Mouse (Mus musculus): ENCODE measurements around the gene Cerkl.

Cerkl gene

DNA sequence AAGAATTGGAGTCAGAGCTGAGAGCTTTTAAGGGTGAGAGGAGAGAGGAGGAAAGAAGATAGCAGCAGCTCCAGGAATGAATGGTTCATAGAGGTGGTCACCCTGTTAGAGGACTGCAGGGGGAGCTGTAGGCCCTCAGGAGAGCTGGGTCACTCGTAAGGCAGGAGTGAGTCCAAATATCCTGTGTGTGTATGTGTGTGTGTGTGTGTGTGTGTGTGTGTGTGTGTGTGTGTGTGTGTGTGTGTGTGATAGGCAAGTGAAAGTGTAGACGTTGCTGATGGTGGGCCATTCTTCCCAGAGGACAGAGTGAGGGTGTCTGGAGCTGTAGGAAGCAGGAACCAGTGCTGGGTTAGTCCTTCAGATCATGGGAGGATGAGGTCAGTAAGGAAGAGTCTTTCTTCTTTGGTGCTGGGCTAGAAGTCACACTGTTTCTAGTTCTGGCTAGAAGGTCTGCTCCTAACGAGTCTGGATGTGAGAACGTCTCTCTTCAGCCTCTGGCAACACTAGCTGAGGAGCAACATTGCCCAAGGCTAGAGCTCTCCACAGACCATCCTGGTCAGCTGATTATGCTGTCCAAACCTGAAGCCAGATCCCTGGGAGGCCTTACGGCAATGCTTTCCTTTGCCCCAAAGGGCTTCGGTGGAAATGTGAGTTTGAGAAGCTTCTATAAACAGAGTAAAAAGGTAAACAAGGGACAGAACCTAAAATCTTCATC is 83.9 kb downstream of the Cerkl start:
- DNase-seq (ENCODE audit: low spot score): no peak

DNA sequence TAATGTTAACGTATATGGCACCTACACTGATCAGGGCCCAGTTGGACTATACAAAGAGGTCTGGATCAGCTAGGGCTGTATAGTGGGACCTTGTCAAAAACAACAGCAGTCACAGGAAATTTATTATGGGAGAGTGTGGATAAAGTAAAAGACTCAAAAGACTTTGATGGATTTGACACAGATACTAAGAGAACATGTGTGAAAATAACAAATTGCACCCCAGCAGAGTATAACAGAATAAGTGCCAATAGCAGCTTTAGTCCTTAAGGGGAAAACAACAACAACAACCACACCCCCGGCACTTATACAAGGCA is 84.5 kb downstream of the Cerkl start:
- no peak for DNase-seq (ENCODE audit: low spot score)

DNA sequence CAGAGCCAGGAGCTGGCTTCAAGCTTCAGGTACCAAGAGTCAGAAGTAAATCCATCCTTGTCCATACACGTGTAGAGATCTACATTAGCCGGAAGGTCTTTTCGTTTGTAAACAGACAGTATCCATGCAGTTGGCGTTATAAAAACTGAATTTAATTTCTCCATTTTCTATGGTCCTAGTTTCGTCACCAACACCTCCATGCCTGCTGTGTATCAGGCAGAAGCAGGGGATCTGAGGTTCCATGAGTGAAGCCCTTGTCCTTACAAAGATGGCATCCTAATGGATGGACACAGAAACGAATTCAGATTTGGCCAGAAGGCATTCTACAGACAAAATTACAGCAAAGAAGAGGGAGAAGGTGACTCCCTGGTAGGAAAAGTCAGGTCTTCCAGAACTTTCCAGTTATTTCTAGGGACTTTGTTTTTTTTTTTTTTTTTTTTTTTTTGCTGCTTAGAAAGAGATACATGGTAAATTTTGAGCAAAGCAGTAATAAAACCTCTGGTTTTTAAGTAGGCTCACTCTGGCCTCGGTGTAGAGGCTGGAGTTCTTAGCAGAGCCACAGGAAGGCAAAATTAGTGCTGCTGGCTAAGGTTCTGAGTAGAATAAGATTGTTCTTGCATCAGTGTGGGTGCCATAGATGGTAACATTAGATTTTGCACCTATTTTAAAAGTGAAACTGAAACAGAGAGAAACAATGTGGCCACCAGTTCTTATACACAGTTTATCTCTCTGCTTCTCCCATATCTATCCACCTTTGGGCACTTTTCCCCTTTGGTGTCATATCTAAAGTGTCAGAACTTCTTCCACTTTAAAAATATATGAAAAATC is 85.0 kb downstream of the Cerkl start:
- DNase-seq (ENCODE audit: low spot score): no peak

DNA sequence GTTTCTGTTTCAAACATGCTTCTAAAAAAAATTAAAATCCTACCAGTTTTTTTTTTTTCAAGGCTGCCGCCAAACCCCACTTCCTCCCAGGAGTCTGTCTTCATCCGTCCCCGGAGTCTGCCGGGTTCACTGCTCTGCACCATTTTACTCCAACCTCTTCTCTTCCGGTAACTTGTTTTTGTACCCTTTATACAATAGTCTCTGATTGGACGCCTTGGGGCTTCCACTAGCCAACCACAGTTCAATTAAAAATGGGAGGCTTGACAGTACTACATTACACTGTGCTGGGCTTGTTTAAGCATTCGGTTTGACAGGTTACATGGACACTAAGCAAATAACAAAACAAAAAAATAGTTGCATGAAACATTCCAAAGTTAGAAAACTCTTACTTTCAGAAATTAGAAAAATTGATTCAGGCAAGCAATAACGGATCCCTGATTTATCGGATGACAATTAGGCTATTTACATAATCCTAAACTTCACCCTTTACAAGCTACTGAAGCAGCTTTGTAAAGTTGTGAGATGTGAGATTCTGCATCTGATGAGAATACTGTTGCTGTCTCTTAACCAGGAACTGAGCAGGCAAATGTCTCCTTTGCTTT is 85.8 kb downstream of the Cerkl start:
- peak; percentile 11 for DNase-seq (ENCODE audit: low spot score)

DNA sequence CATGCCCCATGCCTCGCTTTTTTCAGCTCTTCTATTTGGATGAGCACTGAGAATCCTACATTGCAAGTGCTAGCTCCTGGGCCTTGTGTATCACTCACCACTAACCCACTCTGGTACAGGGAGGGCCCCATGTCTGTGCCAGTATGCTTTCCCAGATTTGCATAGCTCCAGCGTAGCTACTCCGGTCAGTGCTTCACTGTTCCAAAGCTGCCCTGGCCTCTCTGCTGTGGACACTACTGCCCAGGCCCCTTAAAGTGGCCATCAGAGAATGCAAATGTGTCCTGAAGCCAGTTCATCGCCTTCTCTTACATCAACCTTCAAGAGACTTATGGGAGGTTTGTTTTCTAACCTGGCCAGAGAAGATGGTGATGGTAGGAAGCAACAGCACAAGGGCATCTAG is 86.7 kb downstream of the Cerkl start:
- DNase-seq (ENCODE audit: low spot score): no peak

DNA sequence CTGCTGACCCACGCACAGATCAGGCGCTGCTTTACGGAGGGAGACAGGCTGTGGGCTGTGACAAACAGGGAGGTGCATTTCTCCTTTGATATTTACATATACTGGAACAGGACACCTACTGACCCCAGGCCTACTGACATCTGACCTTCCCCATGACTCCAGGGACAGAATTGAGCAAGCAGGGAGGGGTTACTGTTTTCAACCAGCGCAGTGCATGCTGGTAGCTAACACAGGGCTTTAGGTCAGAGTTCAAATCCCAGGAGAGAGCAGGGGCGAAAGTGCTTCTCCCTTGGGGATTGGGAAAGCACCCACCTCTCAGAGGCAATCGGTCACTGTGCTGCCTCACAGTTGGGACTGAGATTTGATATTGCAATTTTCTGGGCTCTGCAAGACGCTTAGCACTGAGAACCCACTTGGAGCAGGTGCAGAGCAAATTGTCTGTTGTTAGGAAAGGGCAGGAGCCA is 87.5 kb downstream of the Cerkl start:
- DNase-seq (ENCODE audit: low spot score): no peak

DNA sequence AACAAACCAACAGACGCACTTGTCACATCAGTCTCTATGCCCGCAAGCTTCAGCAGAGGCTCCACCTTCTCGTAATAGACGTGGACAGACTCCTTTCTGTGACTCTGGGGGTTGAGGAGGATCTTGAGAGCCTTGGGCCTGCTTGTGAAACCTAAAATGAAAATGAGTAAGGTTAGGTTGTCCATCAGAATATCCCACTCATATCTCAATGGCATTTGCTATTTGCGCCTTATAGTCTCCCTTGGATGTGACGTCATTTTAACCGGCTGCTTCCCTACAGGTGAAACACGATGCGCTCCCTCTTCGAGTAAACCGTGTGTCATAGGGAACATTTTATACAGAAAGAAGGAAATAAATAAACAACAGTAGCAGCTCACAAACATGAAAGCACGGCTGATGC is 87.9 kb downstream of the Cerkl start:
- DNase-seq (ENCODE audit: low spot score): no peak

DNA sequence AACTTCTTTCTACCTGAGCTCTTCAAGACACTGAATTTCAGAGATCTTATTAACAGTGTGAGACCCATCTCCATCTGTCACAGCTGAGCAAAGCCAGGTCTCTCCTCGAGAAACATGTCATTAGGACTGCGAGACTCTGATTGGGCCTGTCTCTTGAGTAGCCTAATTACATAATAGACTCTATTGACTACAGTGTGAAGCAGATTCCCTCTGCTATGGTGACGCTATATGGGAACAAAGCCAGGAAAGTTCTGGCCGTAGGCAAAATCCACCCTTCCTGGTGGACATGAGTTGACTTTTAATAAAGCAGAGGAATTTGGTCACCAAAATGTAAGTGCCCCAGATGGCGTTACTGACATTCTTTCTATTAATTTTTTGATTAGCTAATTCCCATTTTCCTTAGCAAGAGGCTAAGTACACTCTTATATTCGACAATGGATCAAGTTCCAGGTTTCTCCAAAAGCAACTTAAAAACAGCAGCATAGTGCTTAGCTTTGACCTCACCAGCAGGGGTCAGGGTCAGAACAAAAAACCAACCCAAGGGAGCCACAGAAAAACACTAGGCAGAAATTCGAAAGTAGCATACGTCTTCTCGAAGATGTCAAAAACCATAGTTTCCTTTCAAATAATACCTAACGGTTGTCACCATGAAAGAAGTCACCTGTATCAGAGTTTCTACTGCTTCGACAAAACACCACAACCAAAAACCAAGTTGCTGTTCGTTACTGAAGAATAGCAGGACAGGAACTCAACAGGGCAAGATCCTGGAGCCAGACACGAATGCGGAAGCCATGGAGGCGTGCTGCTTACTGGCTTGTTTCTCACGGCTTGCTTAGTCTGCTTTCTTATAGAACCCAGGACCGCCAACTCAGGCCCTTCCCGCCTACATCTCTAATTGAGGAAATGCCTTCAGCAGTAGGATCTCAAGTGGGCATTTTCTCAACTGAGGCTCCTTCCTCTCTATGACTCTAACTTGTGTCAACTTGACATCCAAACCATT is 88.8 kb downstream of the Cerkl start:
- DNase-seq (ENCODE audit: low spot score): no peak

DNA sequence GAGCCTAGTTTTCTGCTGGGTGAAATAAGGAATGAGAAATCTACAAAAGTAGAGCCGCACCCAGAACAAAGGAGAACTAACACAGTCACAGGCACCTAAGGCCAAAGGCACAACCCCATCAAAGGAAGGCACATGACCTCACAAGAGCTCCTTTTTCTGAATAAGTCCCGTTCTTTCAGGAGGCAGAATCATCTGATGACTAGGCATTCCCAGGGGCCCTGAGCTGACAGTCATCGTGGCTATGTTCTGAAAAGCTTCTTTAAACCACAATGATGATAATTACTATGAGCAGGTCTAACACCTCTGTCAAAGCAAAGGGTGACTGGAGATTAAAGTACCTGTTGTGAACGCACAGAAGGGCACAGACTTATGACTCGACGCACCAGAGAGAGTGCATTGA is 92.7 kb downstream of the Cerkl start:
- no peak for DNase-seq (ENCODE audit: low spot score)

DNA sequence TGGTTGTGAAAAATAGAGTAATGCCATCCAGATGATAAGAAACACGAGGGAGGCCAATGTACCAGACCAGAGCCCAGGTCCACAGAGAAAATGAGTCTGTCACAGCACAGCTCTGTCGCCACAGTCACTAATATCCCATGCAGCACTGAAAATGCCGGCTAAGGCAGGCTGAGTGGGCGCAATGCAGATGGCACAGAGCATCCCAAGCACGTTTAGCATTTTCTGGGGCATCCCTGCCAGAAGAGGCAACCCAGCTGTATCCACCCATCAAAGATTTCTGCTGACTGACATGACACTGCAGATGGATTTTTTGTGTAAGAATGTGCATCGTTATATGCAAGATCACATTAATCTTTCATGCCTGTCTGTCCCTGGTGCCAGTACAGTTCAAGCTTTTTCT is 94.6 kb downstream of the Cerkl start:
- no peak for DNase-seq (ENCODE audit: low spot score)

DNA sequence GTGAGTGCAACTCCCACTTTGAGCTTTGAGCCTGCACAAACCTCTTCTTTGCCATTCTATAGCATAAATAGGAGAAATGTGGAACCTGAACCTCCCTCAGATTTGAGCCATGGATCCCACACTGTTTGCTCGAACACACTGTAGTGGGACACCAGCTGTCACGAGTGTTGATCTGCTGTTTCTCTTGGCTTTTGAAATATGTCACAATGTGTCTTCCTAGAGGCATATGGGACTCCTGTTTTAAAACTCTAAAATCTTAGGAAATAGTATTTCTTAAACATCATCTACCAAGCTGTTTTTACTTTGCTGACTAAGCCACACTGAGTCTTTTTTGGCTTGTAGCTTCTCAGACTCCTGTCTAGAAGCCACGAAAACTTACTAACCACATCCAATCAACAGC is 98.8 kb downstream of the Cerkl start:
- DNase-seq (ENCODE audit: low spot score): no peak

DNA sequence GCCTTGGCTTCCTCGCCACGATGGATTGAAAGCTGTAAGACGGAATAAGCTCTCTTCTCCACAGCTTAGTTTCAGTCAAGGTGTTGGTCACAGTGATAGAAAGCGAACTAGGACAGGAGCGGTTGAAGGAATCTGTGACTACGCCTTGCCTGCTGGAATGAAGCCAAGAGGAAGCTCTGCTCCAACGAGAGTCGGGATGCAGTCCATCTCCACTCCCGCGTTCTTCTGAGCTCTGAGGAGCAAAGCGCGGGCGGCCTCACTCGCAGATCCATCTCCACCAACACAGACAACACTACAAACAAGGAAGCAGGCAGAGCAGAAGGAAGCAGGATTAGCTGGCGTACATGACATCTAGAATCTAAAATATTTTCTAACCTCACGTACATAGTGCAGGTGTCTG is 101.8 kb downstream of the Cerkl start:
- DNase-seq (ENCODE audit: low spot score): no peak

DNA sequence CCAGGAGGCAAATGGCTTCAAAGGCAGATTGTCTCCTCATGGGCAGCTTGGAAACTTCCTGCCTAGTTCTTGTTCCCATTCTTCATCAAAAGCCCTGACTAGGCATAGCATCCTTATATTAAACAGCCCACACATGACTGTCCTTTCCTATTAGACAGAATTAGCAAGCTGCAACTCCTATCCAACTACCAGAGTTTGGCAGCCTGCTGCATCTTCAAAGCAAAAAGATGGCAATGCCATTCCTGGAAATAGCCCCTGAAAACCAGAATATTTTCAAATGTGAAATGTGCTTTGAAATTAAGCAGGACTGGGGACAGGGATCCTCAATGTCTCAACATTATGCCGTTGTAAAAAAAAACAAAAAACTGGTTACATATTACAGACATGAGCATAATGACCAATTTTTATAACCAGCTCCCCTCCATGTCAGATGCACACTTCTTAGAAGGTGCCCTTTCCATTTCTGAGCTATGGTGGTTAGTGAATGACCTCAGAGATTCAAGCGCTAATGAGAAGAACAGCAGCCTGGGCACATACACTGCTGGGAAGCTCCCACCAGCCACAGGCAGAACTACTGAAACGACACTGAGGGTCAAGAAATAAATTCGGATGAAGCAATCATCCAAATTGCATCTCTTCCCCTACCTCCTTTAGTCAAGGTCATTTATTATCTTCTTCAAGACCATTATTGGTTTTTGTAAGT is 104.3 kb downstream of the Cerkl start:
- DNase-seq (ENCODE audit: low spot score): no peak

DNA sequence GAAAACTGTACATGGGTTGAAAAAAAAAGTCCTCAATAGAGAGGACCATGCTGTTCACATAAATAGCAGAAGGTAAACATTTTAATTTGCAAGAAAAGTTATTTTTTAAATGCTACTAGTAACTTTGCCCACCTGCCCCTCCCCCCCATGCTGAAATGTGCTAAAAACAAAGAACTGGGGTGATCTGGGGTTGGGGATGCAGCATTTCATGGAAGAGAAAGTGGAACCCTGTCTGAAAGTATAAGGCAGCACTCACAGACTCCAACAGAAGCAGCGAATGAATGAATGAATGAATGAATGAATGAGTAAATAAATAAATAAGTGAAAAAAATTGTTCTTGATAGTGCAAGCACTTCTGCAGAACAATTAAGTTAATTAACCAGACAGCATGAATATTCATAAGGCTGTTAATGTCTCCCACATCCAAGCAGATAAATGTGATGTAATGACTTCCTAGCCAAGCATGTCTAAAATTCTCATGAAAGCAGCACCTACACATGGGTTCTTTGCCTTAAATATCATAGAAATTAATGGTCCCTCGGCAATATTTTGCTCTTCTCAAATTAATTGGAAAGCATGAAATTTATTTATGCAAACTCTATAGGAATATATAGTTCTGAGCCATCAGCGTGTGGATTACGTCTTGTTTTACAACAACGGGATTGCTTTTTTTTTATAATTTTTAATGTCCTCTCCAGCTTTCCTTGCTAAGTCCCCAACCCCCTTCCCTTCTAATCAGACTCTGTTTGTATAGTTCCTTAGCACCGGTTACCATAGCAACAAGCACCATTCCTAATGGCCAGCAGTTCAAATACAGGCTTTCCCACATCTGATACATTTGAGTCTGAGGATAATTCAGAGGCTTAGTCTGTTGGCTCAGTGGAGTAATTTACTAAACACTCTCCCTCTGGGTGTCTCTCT is 105.1 kb downstream of the Cerkl start:
- no peak for DNase-seq (ENCODE audit: low spot score)

DNA sequence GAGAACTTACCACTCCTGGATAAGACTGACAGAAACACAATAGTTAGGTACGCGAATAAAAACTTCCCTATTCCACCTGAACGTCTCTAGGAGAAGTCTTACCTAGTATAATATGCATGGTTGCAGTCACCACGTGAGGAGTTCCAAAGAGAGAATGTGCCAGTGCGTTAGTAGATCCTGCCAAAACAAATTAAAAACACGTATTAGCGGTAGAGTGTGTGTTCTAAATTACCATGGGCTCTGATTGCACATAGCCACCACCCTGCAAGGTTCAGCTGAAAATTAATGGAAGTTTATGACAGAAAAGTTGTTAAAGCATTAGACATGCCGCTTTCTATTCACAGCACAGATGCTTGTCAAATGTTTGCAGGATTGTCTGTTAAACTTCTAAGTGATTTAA is 113.5 kb downstream of the Cerkl start:
- no peak for DNase-seq (ENCODE audit: low spot score)

DNA sequence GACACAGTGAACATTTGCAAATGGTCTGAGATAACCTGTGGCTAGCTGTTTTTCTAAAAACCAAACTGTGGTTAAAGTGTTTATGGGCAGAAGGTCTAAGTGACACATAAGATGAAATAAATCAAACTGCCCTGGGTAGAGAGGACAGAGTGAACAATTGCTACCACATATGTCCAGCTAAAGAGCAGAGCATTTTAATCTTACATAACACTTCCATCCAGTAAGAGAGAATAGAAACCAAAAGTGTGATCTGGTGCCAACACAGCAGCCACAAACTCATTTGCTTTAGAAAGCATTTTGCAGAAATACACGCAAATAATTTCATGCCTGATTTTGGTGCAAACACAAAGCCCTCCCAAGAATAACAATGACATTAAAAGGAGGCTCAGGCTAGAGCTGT is 117.6 kb downstream of the Cerkl start:
- DNase-seq (ENCODE audit: low spot score): no peak

DNA sequence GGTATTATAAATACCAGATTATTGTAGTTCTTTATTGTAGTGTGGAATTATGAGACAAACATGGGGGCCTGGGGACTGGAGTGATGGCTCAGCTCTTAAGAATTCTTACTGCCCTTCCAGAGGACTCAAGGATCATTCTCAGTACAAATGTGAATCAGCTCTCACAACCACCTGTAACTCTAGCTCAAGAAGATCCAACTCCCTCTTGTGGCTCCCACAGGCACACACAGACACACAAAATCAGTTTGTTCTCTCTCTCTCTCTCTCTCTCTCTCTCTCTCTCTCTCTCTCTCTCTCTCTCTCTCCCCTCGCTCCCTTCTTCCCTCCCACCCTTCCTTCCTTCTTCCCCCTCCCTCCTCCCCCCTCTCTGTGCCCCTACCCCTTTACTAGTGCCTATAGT is 120.4 kb downstream of the Cerkl start:
- DNase-seq (ENCODE audit: low spot score): no peak

DNA sequence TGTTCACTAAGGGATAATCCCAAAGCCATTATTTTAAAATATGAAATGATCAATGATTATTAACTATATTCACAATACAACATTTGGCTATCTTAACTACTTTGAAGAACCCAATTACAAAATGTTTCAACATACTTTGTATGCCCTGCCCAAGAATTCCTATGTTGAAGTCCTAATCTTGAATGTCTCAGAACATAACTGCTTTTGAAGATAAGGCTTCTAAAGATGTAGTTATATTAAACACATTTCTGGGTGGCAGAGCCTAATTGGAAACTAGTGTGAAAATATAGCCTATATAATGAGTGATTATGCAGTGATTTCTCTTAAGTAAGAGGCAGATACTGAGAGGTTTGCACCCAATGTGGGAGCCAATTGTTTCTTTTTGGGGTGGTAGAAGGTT is 121.9 kb downstream of the Cerkl start:
- no peak for DNase-seq (ENCODE audit: low spot score)

DNA sequence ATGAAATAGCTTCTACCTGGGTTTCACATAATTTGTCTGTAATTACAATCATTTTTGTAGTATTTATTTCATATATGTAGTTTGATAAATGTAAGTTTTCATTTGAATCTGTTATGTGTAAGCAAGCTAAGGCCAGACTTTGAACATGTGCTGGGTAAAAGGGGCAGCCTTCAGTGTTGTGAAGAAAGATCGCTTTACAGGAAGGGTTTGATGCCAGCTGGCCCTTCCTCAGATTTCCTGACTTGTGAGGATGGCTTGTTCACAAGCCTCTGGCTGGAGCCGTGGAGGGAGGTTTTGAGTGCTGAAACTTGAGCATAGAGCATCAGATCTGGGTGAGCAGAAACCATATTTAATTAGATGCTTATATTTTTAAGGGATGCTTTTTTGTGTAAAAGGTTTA is 128.5 kb downstream of the Cerkl start:
- no peak for DNase-seq (ENCODE audit: low spot score)

DNA sequence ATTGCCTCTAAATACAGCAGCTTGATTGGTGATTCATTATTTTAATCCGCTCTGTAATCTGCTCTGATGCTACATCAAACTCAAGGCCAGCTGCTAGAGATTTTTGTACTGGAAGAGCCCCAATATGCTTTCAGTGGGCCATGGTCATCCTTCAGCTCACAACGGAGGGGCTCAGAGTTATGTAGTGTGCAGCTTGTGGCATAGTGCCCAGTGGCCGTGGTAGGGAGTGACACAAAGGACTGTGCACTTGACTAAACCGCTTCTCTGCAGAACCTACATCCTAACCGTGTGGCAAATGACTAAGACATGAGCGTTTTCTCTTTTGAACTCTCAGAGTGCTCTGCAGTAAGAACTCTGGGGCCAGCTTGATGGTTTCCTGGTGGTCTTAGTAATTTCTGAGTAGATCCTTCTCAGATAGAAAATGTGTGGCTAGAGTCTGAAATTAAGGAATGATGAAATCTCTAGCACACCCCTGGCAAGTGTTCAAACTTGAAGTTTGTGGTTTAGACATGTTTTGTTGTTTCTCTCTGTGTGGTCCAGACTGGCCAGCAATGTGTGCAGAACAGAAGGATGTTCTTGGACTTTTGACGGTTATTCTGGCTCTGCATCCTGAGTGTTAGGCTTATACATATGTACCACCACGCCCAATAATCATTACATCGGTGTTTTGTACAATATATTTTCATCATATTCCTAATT is 140.3 kb downstream of the Cerkl start:
- DNase-seq (ENCODE audit: low spot score): no peak

Measured in spleen, adult 12 weeks (tissue).